Comparison of ENCODE assay signal across 20 mouse cellular contexts in the genomic region with DNA sequence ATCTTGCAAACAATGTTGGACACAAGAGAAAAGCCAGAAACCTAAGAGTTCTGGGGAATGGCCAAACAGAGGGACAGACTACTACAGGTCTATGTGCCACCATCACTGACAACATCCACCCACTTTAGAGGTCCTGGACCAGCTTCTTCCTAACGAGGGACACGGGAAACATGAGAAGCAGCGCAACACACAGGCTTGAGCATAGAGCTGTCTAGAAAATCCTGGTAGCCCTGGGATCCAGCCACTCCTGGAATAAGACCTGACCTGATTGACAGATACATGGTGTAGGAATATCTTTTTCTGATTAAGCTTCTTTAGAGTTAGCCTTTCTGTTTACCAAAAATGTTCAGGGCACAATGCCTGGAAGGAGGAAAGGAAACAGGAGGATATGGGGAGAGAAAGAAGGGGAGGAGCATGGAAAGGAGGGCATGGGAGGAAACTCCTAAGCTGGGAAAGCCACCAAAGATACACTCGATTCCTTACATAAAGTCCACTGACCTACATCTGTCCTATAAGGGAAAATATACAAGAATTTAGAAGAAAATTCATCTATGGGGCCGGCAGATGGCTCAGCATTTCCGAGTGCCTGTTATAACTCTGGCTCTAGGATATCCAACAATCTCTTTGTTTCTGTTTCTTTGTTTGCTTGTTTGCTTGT. TPM values are rescaled to one million over a fixed set of nuclear protein-coding genes. Genes with fewer than 3 reads are reported as not detected.
DNase-seq lines count a peak whose midpoint lies in the region; ATAC-seq and TF ChIP-seq lines count a peak whose summit lies in the region.
"Had no signal": no experiment of that assay in that cellular context is flagged by ENCODE, and none has a peak within 500 bp of the region (broad histone marks: within the 10 kb centered on the region; RNA-seq: fewer than 3 reads in every experiment).

No protein-coding gene starts in this region.

- intact Hi-C loops in heart, postnatal 10 days (cut with DNase I), result no loop called here

- H3K27me3 ChIP-seq in forebrain, embryonic 11.5 days (ENCODE audit: control insufficient read depth, insufficient read depth, low read length), result no peaks in the 10 kb centered on the region
- no peaks in the 10 kb centered on the region for H3K27me3 ChIP-seq in forebrain, embryonic 10.5 days (ENCODE audit: poor library complexity, severe bottlenecking)
- H3K27me3 ChIP-seq in midbrain, embryonic 11.5 days (ENCODE audit: control insufficient read depth, insufficient read depth, low read length), result no peaks in the 10 kb centered on the region
- no peaks in the 10 kb centered on the region for H3K27me3 ChIP-seq in midbrain, embryonic 14.5 days (ENCODE audit: control insufficient read depth, insufficient read depth, low read length)
- H3K27me3 ChIP-seq: embryonic facial prominence, embryonic 12.5 days; forebrain, embryonic 15.5 days; Patski had no signal

- H3K9ac ChIP-seq in forebrain, embryonic 11.5 days (ENCODE audit: low read length), result no peak overlapping the region
- no peak overlapping the region for H3K9ac ChIP-seq in midbrain, embryonic 11.5 days (ENCODE audit: low read length)
- no peak overlapping the region for H3K9ac ChIP-seq in midbrain, embryonic 14.5 days (replicated peaks; ENCODE audit: low read length)
- H3K9ac ChIP-seq: embryonic facial prominence, embryonic 12.5 days; forebrain, embryonic 13.5 days; forebrain, embryonic 15.5 days; forebrain, postnatal 0 days had no signal

- H3K36me3 ChIP-seq in forebrain, embryonic 11.5 days (ENCODE audit: control insufficient read depth, insufficient read depth, low read length), result no peaks in the 10 kb centered on the region
- H3K36me3 ChIP-seq in forebrain, embryonic 10.5 days (replicated peaks), result no peaks in the 10 kb centered on the region
- no peaks in the 10 kb centered on the region for H3K36me3 ChIP-seq in midbrain, embryonic 11.5 days (ENCODE audit: control insufficient read depth, insufficient read depth, low read length)
- no peaks in the 10 kb centered on the region for H3K36me3 ChIP-seq in midbrain, embryonic 14.5 days (ENCODE audit: control insufficient read depth, insufficient read depth, low read length)
- H3K36me3 ChIP-seq: embryonic facial prominence, embryonic 10.5 days; embryonic facial prominence, embryonic 12.5 days; forebrain, embryonic 15.5 days; G1E had no signal

- H3K4me2 ChIP-seq in forebrain, embryonic 11.5 days (ENCODE audit: low read depth, low read length, severe bottlenecking), result no peak overlapping the region
- H3K4me2 ChIP-seq in midbrain, embryonic 11.5 days, result no peak overlapping the region
- no peak overlapping the region for H3K4me2 ChIP-seq in midbrain, embryonic 14.5 days (ENCODE audit: low read length)
- H3K4me2 ChIP-seq: embryonic facial prominence, embryonic 12.5 days; forebrain, embryonic 13.5 days; forebrain, embryonic 15.5 days had no signal

- DNase-seq in forebrain, embryonic 11.5 days (ENCODE audit: low spot score), result peak; percentile 35
- DNase-seq in forebrain, embryonic 10.5 days (ENCODE audit: extremely low spot score, low spot score), result no peak
- DNase-seq in heart, adult 11 months, result peak; percentile 70
- DNase-seq in heart, postnatal 10 days, result no peak
- peak; percentile 26 for DNase-seq in midbrain, embryonic 11.5 days (ENCODE audit: low spot score, missing footprints)
- no peak for DNase-seq in midbrain, embryonic 14.5 days
- no peak for DNase-seq in layer of hippocampus, adult 2 months (ENCODE audit: low spot score in 2 of 2)
- DNase-seq: cerebellum, adult 11-12 months; cerebellum, adult 2 months; cerebellum, adult 9-10 months had no signal

- no peak overlapping the region for H3K4me3 ChIP-seq in forebrain, embryonic 11.5 days (ENCODE audit: low read depth, low read length)
- H3K4me3 ChIP-seq in forebrain, embryonic 10.5 days, result no peak overlapping the region
- no peak overlapping the region for H3K4me3 ChIP-seq in midbrain, embryonic 11.5 days (ENCODE audit: low read depth, low read length)
- H3K4me3 ChIP-seq in midbrain, embryonic 14.5 days (replicated peaks; ENCODE audit: low read depth, low read length), result no peak overlapping the region
- H3K4me3 ChIP-seq in layer of hippocampus, adult 2 months, result no peak overlapping the region
- H3K4me3 ChIP-seq: embryonic facial prominence, embryonic 10.5 days; embryonic facial prominence, embryonic 12.5 days; forebrain, embryonic 13.5 days; forebrain, embryonic 15.5 days had no signal

- H3K27ac ChIP-seq in forebrain, embryonic 11.5 days (ENCODE audit: low read depth, low read length), result no peak overlapping the region
- no peak overlapping the region for H3K27ac ChIP-seq in forebrain, embryonic 10.5 days
- no peak overlapping the region for H3K27ac ChIP-seq in midbrain, embryonic 11.5 days (ENCODE audit: low read depth, low read length)
- no peak overlapping the region for H3K27ac ChIP-seq in midbrain, embryonic 14.5 days (replicated peaks; ENCODE audit: low read depth, low read length)
- H3K27ac ChIP-seq in layer of hippocampus, adult 2 months, result no peak overlapping the region
- H3K27ac ChIP-seq: embryonic facial prominence, embryonic 10.5 days; embryonic facial prominence, embryonic 12.5 days; forebrain, embryonic 13.5 days; forebrain, embryonic 15.5 days had no signal

- WGBS in forebrain, embryonic 11.5 days, result 91% methylated on average over 6 of the region's 6 CpGs
- 83% methylated on average over 6 of the region's 6 CpGs for WGBS in forebrain, embryonic 10.5 days
- 81% methylated on average over 6 of the region's 6 CpGs for WGBS in midbrain, embryonic 11.5 days
- WGBS in midbrain, embryonic 14.5 days, result 83% methylated on average over 6 of the region's 6 CpGs

- H3K9me3 ChIP-seq in forebrain, embryonic 11.5 days (ENCODE audit: control insufficient read depth, low read length), result no peaks in the 10 kb centered on the region
- H3K9me3 ChIP-seq in forebrain, embryonic 10.5 days, result no peaks in the 10 kb centered on the region
- H3K9me3 ChIP-seq in midbrain, embryonic 11.5 days (ENCODE audit: control insufficient read depth, low read length), result no peaks in the 10 kb centered on the region
- H3K9me3 ChIP-seq in midbrain, embryonic 14.5 days (ENCODE audit: control insufficient read depth, low read length), result no peaks in the 10 kb centered on the region
- H3K9me3 ChIP-seq: embryonic facial prominence, embryonic 10.5 days; embryonic facial prominence, embryonic 12.5 days; forebrain, embryonic 13.5 days; forebrain, embryonic 15.5 days; G1E had no signal

- no peak for ATAC-seq in forebrain, embryonic 11.5 days (replicated peaks; ENCODE audit: low FRiP score)
- no peak for ATAC-seq in midbrain, embryonic 11.5 days (ENCODE audit: low FRiP score)
- no peak for ATAC-seq in midbrain, embryonic 14.5 days (ENCODE audit: low FRiP score, low TSS enrichment)
- ATAC-seq: activated CD4-positive, CD25-positive, alpha-beta regulatory T cell, adult 4 months; CD4-positive, CD25-positive, alpha-beta regulatory T cell, adult 4 months; forebrain, embryonic 13.5 days; forebrain, embryonic 15.5 days; forebrain, postnatal 0 days; Patski had no signal

- TF ChIP-seq CTCF in layer of hippocampus, adult 2 months (conservative IDR thresholded peaks at IDR 0.05), result no peak

- H3K4me1 ChIP-seq in forebrain, embryonic 11.5 days (replicated peaks; ENCODE audit: control insufficient read depth, insufficient read depth, low read length), result no peaks in the 10 kb centered on the region
- no peaks in the 10 kb centered on the region for H3K4me1 ChIP-seq in forebrain, embryonic 10.5 days
- H3K4me1 ChIP-seq in midbrain, embryonic 11.5 days (ENCODE audit: control insufficient read depth, insufficient read depth, low read length), result no peaks in the 10 kb centered on the region
- no peaks in the 10 kb centered on the region for H3K4me1 ChIP-seq in midbrain, embryonic 14.5 days (ENCODE audit: control insufficient read depth, insufficient read depth, low read length)
- H3K4me1 ChIP-seq: embryonic facial prominence, embryonic 10.5 days; embryonic facial prominence, embryonic 12.5 days; forebrain, embryonic 13.5 days; forebrain, embryonic 15.5 days had no signal

RNA-seq across cellular contexts. Expression of gene Wdr45b, which starts 16.2 kb away (rescaled TPM):
- polyA plus RNA-seq in forebrain, embryonic 11.5 days (2014; fragmentation: Nextera tagmentation; extraction: Ambion mirVana), result 99.3 and 107 TPM in 2 replicates
- 98.6 and 102 TPM in 2 replicates for polyA plus RNA-seq in forebrain, embryonic 10.5 days (2016; fragmentation: Nextera tagmentation; extraction: Ambion mirVana)
- 10 to 100 TPM; 53.0 to 54.0 TPM for total RNA-seq in heart, postnatal 10 days (2021)
- polyA plus RNA-seq in midbrain, embryonic 11.5 days (2014; fragmentation: Nextera tagmentation; extraction: Ambion mirVana), result 94.4 and 99.2 TPM in 2 replicates
- 81.4 and 95.3 TPM in 2 replicates for polyA plus RNA-seq in midbrain, embryonic 14.5 days (2014; fragmentation: Nextera tagmentation; extraction: Ambion mirVana)
- 10 to 100 TPM; 71.0 to 71.5 TPM for total RNA-seq in layer of hippocampus, adult 2 months (2021)

RNA-seq across cellular contexts. Expression of gene Rab40b, which starts 17.6 kb away (rescaled TPM):
- 1.9 and 2.0 TPM in 2 replicates for polyA plus RNA-seq in forebrain, embryonic 11.5 days (2014; fragmentation: Nextera tagmentation; extraction: Ambion mirVana)
- 0.77 and 1.0 TPM in 2 replicates for polyA plus RNA-seq in forebrain, embryonic 10.5 days (2016; fragmentation: Nextera tagmentation; extraction: Ambion mirVana)
- total RNA-seq in heart, postnatal 10 days (2021), result 1 to 10 TPM; 2.1 to 2.8 TPM
- polyA plus RNA-seq in midbrain, embryonic 11.5 days (2014; fragmentation: Nextera tagmentation; extraction: Ambion mirVana), result 3.3 and 3.8 TPM in 2 replicates
- 9.2 and 10.8 TPM in 2 replicates for polyA plus RNA-seq in midbrain, embryonic 14.5 days (2014; fragmentation: Nextera tagmentation; extraction: Ambion mirVana)
- 10 to 100 TPM; 64.8 to 69.4 TPM for total RNA-seq in layer of hippocampus, adult 2 months (2021)
- total RNA-seq: CH12.LX, G1E had no signal
- polyA plus RNA-seq: activated CD4-positive, CD25-positive, alpha-beta regulatory T cell, adult 4 months; CD4-positive, CD25-positive, alpha-beta regulatory T cell, adult 4 months; G1E had no signal

RNA-seq across cellular contexts. Expression of gene Fn3krp, which starts 50.7 kb away (rescaled TPM):
- 8.5 and 8.9 TPM in 2 replicates for polyA plus RNA-seq in forebrain, embryonic 11.5 days (2014; fragmentation: Nextera tagmentation; extraction: Ambion mirVana)
- 7.8 and 8.1 TPM in 2 replicates for polyA plus RNA-seq in forebrain, embryonic 10.5 days (2016; fragmentation: Nextera tagmentation; extraction: Ambion mirVana)
- total RNA-seq in heart, postnatal 10 days (2021), result 1 to 10 TPM; 6.0 to 8.3 TPM
- polyA plus RNA-seq in midbrain, embryonic 11.5 days (2014; fragmentation: Nextera tagmentation; extraction: Ambion mirVana), result 8.6 and 10.6 TPM in 2 replicates
- polyA plus RNA-seq in midbrain, embryonic 14.5 days (2014; fragmentation: Nextera tagmentation; extraction: Ambion mirVana), result 7.7 and 7.8 TPM in 2 replicates
- 10 to 100 TPM; 52.9 to 55.4 TPM for total RNA-seq in layer of hippocampus, adult 2 months (2021)

Comparison
In these comparisons a context has a peak if more than half of its experiments do, and no peak if none do; other contexts are left out.
1. DNase-seq: peak in forebrain, embryonic 11.5 days (single experiment), heart, adult 11 months (single experiment) and midbrain, embryonic 11.5 days (single experiment); none in forebrain, embryonic 10.5 days (single experiment), heart, postnatal 10 days (0 of 2), midbrain, embryonic 14.5 days (single experiment) and layer of hippocampus, adult 2 months (0 of 2).